Mouse (Mus musculus): ENCODE data around the gene Psma6.

DNA sequence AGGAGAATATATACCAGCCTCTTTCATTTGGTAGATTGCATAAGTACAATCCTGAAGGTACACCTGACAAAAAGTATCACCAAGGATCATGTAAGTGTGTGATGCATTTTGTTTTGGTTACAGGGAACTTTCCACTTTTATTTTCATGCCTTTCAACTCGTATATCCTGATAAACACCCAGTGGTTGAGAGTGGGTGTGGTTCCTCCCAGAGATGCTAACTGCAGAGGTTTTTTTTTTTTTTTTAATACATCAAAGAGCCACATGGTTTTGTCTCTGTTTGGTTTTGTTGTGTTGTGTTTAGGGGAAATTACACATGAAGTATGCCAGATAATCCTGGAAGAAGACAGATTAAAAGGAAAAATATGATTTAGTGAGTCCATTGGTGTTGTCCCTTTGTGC is 26.7 kb upstream of the Psma6 start:
- TF ChIP-seq CTCF (IDR thresholded peaks at IDR 0.05; ENCODE audit: low read depth), result no peak
- no peak for TF ChIP-seq EP300 (IDR thresholded peaks at IDR 0.05; ENCODE audit: low read depth)

Data from liver, postnatal 0 days (tissue).